Mouse (Mus musculus) layer of hippocampus, adult 18-20 months (tissue): ENCODE data around the gene Pip4k2b. TPM values are rescaled to one million over a fixed set of nuclear protein-coding genes. Genes with fewer than 3 reads are reported as not detected.
"Not testable (repeated sequence)": the region's sequence is repeated elsewhere in the genome, so short reads cannot be mapped to it uniquely, and the experiment has no call there.

Experiments
- DNase-seq, 2 experiments: peaks; one replicate each; pipeline ENCODE4 v3.0.0; 2022; ENCODE audit warnings: low spot score in 2 of 2
- total RNA-seq, 2 experiments: library from RNA; stranded (reverse); gene quantifications; 2 replicates each; pipeline ENCODE4 v1.2.3; 2021

Pip4k2b gene
- total RNA-seq, 2 experiments from 2014 or later = 114 to 115 TPM

DNA sequence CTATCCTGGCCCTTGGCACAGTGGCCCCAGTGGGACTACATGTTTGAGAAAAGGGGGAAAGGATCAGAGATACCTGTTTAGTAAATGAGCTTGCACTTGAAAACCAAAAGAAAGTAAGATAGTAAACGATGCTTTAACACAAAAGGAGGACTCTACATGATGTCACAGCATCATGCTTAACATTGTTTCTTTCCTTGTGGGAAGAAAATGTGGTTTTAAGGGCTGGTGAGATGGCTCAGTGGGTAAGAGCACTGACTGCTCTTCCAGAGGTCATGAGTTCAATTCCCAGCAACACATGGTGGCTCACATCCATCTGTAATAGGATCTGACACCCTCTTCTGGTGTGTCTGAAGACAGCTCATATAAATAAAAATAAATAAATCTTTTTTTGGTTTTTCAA lies 13.6 kb upstream of the Pip4k2b start:
- DNase-seq = no peak

DNA sequence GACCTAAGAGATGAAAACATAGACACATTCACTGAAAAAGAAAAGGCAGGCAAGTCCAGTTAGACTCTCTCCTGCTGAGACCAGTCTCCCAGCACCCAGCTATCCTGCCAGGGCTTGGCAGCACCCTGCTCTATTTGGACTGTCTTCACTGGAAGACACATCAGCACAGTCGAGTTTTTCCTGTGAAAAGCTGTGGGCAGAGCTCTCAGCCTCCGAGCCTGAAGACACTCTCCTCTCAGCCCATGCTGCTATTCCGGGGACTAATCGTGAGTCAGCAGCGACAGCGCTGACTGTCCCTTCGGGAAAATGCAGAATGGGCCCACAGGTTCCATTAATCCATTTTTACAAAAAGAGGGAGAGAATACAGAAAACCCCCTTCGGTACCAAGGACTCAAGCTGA lies 8.8 kb upstream of the Pip4k2b start:
- no peak for DNase-seq

DNA sequence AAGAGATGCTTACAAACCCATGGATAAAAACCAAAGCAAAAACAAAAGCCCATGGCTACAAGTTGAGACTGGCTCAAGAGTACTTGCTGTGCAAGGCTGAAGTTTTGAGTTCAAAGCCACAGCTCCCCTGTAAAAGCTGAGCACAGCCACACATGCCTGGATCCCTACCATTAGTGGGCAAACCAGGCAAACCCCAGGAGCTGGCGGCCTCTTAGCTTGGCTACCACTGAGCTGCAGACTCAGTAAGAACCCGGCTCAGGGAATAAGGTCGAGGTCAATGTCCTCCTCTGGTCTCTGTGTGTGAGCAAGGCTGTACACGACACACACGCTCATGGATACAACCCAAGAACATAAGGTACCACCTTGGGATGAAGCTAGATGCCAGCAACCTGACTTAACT lies 4.0 kb upstream of the Pip4k2b start:
- no peak for DNase-seq

DNA sequence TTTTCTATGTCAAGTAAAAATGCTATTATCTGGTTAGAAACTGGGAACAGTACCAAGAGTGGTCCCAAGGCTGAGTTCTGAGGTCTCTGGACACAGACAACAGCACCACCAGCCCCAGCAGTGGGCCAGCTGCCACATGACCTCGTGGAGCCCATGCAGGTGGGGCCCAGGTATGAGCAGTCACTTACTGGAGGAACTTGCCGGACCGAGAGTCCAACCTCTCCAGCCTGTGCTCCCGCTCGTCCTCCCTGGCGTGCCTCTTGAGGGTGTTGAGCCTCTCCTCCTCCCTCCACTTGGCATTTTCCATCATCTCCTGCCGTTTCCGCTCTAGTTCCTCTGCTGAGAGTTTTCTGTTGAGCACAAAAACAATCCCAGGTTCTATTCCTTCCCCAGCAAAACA lies 3.3 kb upstream of the Pip4k2b start:
- no peak for DNase-seq

DNA sequence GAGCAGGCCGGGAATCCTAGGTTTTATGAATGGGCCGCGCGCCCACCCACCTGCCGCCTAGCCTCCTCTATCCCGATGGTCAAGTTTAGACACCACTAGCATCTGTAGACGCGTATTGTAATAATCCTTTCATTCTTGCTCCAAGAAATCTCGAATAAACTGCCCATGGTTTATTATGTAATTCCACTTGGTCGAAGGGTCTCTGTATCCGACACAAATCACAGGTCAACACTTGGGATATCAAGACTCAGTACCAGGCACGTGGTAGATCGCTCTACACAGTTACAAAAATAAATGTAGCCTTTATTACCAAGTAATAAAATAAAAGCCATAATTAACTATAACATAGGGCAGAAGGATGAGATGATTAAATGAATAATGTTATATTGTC lies 822 bp upstream of the Pip4k2b start:
- DNase-seq = no peak

DNA sequence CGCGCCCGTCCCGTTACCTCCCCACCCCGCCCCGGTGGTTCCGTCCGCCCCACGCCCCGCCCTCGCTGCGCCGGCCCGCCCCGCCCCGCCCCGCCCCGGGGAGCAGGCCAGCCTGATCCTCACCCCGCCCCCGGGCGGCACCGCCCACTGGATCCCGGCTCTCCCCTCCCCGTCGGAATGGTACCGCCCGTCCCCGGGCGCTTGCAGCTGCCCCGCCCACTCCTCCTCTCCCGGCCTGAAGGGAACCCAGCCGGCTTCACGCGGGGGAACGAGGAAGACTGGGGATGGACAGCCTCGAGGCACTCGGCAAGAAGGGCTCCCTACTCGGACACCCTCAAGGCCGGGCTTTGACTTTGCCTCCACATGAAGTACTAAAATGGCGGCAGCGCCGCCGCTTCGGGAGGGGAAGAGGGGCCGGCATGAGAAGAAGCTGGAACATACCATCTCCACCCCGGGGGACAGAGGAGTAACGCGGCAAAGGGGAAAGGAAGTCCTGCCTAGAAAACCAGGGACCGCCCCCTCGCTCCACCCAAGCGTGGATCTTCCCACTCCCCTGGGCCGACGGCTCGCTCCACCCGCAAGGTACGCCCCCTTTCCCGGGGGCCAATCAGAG lies 320 bp upstream of the Pip4k2b start:
- peak; percentile 98 to 99 for DNase-seq

DNA sequence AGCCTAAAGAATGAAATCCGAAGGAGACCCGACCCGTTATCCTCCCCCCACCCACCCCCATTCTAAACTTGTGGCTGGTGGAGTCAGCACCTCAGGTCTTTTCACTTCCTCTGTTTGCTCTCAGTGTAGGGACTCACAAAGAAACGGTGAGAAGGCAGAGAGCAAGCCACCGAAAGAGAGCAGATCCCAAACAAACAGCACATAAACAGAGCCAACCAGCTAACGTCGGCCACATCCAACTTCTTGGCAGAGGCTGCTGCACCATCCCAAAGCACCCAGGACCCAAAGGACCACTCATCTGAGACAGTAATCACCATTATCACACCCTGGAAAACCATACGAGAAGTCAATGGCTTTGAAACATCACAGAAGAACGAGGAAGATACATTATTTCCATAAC lies 1.1 kb downstream of the Pip4k2b start:
- DNase-seq = no peak

DNA sequence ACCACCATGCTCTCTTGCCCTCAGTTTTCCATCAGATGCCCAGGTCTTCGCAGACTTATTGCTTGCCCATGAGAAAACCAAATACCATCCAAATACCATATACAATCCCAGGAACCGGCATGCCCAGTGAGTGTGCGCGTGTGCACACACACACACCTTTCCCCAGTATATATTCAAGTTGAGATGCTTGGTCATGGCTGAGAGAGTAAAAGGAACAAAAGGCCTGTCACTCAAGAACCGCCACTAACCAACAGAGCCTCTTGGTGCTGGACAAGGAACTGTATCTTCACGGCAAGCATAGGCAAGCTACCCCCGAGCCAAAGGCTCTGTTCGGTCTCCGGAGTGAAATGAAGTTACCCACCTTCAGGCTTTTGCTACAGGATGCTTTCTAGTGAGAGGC lies 1.9 kb downstream of the Pip4k2b start:
- DNase-seq = no peak

DNA sequence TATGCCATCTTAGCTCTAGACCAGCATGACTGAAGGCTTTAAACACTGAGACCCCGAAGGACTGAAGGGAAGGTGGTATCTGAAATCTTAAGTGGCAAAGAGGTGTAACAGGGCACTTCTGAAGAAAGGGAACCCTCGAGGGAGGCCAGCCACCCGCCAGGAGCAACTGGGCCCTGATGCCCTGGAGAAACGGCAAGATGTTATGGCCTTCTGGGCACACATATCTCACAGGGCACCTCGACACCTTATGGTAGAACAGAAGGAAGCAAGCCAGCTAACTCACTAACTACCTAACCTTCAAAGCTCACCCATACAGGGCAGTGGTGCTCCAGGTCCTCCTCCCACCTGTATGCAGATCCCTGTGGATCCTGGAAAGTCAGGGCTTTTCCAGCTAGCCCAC lies 2.3 kb downstream of the Pip4k2b start:
- no peak for DNase-seq

DNA sequence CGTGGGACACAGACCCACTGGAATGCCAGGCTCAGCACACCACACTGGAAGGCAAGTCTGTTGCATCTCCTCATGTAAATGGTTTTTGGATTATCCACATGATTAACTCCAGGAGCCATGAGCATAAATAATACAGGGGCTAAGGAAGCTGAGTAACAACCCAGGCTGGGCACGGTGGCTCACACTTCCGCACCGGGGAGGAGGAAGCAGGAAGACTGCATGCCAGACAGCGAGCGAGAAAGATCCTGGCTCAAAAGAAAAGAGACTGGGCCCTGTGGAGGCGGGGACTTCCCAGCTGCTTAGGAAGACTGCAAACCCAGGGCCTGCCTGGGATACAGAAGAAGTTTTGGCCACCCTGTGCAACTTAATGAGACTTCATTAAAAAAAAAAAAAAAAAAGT lies 4.3 kb downstream of the Pip4k2b start:
- DNase-seq = peak in 1 of 2 experiments; percentile 42

DNA sequence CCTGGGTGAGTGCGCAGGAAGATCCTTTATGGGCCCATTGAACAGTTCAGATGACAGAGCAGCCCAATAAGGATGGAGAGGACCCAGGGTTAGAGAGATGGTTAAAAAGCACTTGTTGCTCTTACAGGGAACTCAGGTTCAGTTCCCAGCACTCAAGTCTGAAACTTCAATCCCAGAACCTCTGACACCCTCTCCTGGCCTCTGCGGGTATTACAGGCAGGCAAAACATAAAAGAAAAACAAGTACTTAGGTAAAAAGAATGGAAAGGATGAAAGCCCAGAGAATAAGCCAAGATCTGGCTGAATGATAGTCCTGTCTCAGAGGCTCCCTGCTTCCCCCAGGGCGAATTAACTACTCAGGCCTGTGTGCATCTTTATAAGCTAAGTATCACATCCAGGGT lies 5.3 kb downstream of the Pip4k2b start:
- no peak for DNase-seq

DNA sequence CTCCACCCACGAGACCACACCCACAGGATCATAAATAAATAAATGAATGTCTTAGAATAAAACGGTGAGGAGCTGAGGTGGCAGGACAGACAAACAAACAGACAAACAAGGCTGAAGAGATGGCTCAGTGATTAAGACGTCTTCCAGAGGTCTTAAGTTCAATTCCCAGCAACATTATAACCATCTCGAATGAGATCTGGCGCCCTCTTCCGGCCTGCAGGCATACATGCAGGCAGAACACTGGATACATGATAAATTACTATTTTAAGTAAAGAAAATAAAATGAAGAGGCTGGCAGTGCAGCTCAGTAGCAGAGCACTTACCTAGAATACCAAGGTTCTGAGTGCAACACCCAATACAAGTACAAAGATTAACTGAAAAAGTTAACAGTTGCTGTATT lies 5.8 kb downstream of the Pip4k2b start:
- no peak for DNase-seq

DNA sequence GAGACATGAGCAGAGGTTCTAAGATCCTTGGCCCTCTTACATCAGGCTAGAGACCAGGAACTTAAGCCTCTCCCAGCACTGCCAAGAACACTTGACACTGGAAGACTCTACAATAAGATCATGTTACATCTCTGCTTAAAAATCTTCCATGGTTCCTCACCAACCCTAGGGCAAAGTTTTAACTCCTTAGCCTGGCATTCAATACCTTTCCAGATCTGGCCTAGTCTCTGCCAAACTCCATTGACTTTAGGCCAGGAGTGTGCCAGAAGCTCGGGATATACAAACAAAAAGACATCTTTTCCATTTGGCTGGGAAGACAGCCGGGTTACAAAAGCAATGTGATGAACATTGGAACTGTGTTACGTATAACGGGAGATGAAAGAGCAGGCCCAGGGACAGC lies 6.9 kb downstream of the Pip4k2b start:
- DNase-seq = no peak

DNA sequence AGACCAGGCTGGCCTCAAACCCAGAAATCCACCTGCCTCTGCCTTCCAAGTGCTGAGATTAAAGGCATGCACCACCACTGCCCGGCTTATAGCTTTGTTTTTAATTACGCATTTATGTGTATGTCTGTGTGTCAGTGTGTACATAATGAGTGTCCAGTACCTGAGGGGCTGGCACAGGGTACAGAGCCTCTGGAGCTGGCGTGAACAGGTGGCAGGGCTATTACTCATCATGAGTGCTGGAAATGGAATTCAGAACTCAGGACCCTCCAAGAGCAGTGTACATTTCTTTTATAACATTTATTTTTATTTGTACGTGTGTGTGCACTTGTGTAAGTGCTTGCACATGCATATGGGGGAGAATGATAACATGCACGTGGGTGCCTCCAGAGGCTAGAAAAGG lies 7.9 kb downstream of the Pip4k2b start:
- no peak for DNase-seq

DNA sequence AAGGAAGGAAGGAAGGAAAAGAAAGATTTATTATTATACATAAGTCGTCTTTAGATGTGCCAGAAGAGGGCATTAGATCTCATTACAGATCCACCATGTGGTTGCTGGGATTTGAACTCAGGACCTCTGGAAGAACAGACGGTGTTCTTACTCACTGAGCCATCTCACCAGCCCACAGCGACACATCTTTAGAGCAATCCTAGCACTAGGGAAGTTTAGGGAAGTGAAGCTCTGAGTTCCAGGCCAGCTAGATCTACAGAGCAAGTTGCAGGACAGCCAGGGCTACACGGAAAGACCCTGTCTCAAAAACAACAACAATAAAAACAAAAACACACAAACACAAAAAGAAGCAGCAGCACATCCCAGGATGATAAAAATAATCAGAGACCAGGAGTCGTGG lies 9.7 kb downstream of the Pip4k2b start:
- not testable (repeated sequence) for DNase-seq

DNA sequence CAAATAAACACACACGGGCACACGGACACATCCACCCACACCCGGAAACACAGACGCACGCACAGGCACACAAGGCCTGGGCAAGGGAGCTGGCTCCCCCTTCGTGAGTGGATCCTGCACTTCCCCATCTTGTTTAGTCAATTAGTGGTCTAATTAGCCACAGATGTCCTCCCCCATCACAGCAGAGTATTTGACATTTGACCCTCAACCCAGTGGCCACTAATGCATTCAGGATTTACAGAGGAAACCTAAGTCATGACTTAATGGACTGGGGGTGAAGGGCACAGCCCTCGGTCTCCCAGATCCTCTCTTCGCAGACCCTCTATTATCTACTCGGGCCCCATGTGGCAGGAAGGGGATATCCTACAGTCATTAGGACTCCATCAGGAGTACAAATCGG lies 10.8 kb downstream of the Pip4k2b start:
- DNase-seq = no peak

DNA sequence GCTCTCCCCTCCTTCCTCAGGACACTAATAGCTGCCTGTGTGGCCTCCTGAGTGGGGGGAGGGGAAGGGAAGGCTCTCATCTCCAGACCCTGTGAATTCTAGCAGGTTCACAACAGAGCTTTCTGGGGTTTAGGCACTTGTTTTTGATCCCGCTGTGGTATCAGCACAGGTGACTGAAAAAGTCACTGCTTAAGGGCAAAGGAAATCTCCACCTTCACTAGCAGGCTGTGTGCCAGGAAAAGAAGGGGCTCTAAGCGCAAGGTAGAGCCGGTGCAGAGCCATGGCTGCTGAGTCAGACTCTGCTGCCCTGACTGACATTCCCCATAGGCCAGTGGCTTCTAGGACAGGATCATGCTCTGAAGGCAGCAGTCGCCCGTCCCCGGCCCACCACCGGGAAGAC lies 15.8 kb downstream of the Pip4k2b start:
- DNase-seq = no peak

DNA sequence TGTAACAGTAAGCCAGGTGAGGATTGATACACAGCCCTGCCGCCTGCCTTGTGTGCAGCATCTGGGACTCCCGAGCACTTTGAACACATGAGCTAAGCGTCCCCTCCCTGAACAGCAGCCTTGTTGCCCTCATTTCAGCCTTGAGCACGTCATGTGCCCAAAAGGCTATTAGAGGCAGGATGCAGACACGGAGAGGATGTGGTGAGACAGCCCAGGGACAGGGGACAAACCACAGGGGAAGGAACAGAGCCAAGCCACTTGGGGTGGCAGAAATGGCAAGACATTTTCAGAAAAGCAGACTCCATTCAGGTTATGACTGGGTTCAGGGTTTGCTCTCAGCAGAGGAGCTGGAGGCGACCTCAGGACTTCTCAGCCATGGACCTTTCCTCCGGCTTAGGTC lies 16.2 kb downstream of the Pip4k2b start:
- DNase-seq = no peak

DNA sequence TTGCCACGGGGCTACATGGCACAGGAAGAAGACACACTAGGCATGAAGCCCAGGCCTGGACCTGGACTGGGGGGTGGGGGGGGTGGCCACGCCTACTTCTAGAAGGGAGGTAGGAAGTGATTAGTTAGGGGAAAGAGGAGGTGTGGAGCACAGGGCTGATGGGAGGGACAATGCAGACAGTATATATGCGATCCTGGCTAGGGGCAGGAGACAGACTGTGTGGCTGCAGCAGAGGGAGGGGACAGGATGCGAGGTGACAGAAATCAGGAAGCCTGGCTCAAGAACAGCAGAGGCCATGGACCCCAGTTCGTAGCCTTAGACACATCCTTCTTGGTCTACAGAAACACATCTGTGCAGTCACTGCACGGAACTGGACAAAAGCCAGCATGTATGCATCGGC lies 20.8 kb downstream of the Pip4k2b start:
- DNase-seq = no peak

DNA sequence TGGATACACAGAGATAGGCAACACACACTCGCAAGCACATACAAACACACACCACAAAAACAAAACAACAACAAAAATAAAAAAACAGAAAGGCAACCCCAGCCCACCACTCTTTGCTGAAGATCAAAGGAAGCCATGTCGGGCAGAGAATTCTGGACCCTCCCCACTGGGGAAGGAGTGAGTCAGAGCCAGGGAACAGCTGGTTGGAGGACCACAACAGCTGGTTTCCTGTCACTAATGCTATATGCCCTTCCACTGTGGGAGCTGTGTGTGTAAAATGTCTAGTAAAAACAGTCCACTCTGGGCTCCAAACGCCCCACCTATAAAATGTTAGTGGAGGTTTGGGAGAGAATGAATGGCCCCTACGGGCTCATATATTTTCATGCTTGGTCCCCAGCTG lies 23.2 kb downstream of the Pip4k2b start:
- DNase-seq = no peak

DNA sequence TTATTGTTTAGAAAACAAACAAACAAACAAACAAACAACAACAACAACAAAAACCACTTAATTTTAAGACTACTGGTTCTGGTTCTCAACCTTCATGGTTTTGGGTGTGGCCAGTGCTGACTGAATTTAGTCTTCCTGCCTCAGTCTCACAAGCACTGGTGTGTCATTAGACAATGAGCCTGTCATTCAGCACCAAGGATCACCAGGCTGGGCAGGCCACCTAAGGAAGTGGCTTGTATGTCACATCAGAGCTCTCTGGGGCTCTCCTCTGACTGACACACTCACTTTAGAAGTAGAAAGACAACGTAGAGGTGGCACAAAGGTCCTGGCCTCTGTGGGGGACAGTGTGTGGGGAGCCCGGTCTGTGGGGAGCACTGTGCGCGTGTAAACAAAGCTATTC lies 25.5 kb downstream of the Pip4k2b start:
- no peak for DNase-seq

DNA sequence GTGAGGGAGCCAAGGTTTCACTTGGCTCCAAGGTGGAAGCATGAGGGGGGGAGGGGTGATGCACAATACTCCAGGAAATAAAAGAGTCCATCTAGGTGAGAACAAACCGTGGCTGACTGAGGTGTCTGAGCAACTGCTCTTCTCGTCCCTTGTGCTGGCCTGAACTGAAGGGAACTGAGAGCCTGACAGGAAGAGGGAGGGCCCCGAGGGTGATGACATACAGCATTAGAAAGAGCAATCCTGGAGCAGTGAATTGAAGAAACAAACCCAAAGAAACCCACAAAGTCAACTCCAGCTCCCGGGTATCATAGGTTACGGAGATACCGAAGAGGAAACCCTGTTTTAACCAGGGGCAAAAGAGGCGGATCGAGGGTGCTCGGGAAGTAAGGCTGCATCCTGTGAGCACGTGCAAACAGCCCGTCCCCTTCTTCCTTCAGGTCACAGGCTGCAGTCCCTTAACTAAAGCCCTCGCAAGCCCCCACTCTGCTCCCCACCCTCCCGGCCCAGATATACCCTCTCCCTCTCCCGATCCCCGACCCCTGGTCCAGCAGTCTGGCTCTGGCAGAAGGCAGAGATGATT lies 26.1 kb downstream of the Pip4k2b start:
- no peak for DNase-seq

DNA sequence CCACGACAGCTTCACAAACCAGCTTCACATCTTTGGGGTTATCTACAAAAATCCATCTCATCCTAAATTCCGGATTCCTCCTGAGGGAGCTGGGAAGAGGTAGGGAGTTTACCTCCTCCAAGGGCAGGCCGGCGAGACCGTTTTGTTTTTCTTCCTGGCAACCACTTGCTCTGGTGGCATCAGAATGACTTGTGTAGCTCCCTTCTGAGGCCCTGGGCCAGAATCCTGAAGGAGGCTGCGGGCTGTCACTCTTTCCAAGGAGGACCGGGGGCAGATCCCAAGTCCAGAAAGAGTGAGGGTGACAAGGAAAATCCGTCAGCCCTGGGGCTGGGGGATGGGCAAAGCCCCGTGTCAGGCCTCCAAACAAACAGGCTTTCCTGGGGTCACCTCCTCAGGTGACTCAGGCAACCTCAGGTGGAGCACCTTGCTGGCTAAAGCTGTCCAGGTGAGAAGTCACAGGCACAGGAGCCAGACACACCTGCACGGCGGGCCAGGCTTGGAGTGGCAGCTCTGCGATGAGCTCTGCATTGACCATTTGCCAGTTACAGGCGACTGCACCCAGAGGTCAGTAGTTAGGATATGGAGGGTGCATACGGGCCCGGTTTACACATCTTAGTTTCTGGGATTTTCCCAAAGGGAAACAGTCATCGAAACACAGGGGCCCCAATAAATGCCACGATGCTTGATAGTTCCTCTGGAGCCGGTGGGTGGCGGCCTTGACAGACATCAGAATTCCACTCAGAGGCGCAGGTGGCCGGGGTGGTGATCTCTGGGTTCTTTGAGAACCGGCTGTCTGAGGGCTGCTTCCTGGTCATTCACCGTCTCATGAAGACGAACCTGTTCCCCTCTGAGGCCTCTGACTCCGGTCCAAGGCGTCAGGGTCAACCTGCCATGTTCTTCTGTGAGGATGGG lies 26.9 kb downstream of the Pip4k2b start:
- DNase-seq = no peak
